Mouse (Mus musculus) thymus, adult 2 months (tissue): ENCODE measurements around the gene Bmpr2.

Source experiments
- CTCF ChIP-seq: fragments of 200-500 bp; IDR thresholded peaks from 2 replicates; pipeline ENCODE4 v1.5.1; 2012; ENCODE audit warnings: mild to moderate bottlenecking, control low read depth, low read length, moderate library complexity, borderline replicate concordance; ENCODE audit not compliant: control insufficient read depth, poor library complexity, insufficient read depth; ENCODE audit errors: extremely low read depth
- POLR2A ChIP-seq: fragments of 200-500 bp; IDR thresholded peaks from 2 replicates; pipeline ENCODE4 v1.6.1; 2012; ENCODE audit warnings: mild to moderate bottlenecking, low read length, control low read depth, moderate library complexity; ENCODE audit not compliant: control insufficient read depth, poor library complexity, insufficient read depth; ENCODE audit errors: extremely low read depth

- TF ChIP-seq POLR2A = no peak
- TF ChIP-seq CTCF = no peak
These were observed 136.5 kb downstream of the Bmpr2 start for GRCm38 (mm10) chr1:59899679-59900078.
